Mouse (Mus musculus): ENCODE data around the gene Cib1.

- TF ChIP-seq CTCF (IDR thresholded peaks at IDR 0.05; ENCODE audit: borderline replicate concordance, extremely low read depth, insufficient read depth, insufficient read length) (no peak), POLR2A (IDR thresholded peaks at IDR 0.05; ENCODE audit: borderline replicate concordance, extremely low read depth, insufficient read depth, insufficient read length, poor library complexity, severe bottlenecking) (no peak)
Observed at GRCm38 (mm10) chr7:80241661-80242060, 9.0 kb upstream of the Cib1 start.
